Mouse (Mus musculus): Measurements from ENCODE around the gene Cpne8. TPM values are rescaled to one million over a fixed set of nuclear protein-coding genes. Genes with fewer than 3 reads are reported as not detected.

Gene Cpne8
- 10 to 100 TPM; 34.8 to 36.2 TPM for total RNA-seq (2021)
- long read RNA-seq, experiment 1, transcript Cpne8-202 (20 exons, 3,366 nt): major isoform, 29 of 44 reads
- long read RNA-seq, experiment 1, partial matches to known transcripts: 1 of 44 reads
- long read RNA-seq, experiment 1, other reads (novel, unspliced or antisense): 8 of 44 reads
- long read RNA-seq, experiment 2, transcript Cpne8-202 (20 exons, 3,366 nt): major isoform, 24 of 31 reads
- long read RNA-seq, experiment 2, partial matches to known transcripts: 3 of 31 reads
- long read RNA-seq, experiment 2, other reads (novel, unspliced or antisense): 0 of 31 reads

DNA sequence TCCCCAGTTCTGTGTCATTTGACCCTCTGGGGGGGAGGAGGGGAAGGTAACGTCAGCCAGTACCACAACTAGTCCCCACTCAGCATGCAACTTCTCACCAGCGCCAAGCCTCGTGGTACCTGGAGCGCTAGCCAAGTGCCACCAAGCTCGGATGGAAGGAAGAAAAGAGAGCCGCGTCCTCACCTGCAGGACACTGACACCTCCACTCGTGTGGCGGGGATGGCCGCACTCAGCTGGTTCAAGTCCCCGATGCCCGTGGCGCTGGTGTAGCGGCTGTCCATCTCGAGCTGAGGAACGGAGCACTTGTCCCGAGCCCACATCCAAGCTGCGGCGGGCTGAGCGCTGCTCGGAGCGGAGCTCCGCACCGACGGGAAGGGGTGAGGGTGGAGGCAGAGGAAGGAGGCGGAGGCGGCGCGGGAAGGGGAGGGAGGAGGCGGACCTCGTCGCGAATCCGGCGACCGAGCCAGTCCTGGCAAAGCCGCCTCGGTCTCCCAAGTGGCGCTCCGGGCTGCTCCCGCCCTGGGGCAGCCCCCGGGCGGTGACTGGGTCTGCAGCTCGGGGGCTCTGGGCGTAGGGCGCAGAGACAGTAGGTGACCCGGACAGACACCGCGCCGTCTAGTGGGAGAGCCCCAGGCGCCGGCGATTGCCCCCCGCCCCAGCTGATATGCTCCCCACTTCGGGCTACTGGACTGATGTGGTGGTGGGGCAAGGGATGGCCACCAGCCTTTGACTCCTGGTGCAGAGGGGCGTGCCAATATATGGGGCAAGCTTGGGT is at the start of gene Cpne8:
Gene Cpne8, minus strand, starts transcription at position 448 of the 775 bp plus-strand sequence.
- DNase-seq (ENCODE audit: low spot score in 2 of 2): peak; percentile 33 to 62
- intact Hi-C loops (cut with DNase I): loop anchor here (5.0 kb wide), 1 partner anchor 427 kb away; no protein-coding TSS in a partner anchor

DNA sequence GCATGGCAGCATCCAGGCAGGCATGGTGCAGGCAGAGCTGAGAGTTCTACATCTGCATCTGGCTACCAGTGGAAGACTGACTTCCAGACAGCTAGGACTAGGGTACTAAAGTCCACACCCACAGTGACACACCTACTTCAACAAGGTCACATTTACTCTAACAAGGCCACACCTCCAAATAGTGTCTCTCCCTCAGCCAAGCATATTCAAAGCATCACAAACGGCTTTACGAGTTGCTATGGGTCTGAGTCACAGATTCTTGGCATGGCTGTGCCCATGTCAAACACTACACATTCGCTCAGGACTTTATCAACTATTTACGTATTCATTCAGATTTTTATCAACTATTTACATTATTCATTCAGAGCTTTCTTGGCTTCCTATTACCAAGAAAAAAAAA is 38.5 kb upstream of the Cpne8 start:
- no peak for DNase-seq (ENCODE audit: low spot score in 2 of 2)
- intact Hi-C loops (cut with DNase I): no loop called here

DNA sequence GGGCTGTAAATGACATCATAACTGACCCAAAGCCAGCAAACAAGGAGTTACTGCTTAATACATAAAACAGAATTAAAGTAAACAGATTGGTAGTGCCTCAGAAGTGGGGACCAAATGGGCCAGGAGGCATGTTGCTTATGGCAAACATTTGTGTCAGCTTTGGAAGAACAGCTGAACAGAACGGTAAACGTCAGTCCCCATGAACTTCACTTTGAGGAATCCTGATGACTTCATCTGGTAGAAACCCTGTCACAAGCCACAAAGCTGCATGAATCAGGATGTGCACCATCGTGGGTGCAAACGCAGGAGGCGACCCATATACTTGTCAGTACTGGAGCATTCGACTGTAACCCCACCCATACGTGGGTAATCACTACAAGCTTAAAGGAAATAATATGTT is 30.1 kb upstream of the Cpne8 start:
- intact Hi-C loops (cut with DNase I): no loop called here
- DNase-seq (ENCODE audit: low spot score in 2 of 2): no peak

DNA sequence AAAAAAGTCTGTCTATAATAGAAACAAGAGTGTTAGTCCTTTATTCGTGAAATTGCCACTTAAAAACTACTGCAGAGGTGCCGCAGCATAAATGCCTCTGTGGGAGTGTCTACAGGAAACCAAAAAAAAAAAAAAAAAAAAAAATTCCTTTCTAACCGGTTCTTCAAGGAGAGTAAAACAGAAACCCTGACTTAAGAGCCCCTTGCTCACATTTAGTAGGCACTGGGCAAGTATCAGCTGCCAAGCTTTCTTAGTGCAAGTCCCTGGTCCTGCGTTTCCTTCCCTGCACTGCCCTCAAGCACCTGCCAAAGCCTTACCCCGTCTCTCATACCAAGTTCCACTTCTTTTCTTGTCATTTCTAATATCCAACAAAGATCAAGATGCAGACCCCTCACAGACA is 25.1 kb upstream of the Cpne8 start:
- DNase-seq (ENCODE audit: low spot score in 2 of 2): no peak
- intact Hi-C loops (cut with DNase I): no loop called here

DNA sequence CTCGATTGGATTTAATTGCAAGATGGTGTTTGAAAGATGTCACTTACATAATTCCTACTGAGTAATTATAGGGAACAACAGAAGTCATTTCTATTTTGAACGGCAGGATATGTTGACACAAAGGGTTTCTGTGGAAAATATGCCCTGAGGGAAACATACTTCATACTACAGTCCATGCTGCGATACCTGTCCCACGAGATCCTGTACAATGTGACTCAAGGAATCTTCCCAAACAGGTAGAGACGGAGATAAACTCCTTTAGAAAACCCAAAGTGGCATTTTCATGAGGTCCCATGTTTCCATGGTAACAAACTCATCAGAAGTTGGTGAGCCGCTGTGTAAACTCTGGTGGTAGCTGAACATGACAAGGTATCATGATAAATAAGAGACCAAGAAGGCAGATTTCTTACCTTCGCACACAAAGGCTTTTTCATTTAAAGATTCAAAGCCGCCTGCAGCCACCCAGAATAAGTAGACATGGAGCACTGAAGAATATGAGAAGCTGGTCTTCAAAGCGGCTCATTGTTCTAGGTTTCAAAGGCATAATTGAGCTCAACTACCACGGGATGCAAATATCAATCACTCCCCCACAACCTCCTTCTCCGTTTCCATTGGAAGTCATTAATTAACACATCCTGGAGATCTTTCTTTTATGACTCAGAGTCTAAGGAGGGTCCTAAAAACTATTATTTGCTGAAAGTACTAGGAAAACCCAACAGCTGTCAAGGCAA is 24.4 kb upstream of the Cpne8 start:
- no peak for DNase-seq (ENCODE audit: low spot score in 2 of 2)
- intact Hi-C loops (cut with DNase I): no loop called here

DNA sequence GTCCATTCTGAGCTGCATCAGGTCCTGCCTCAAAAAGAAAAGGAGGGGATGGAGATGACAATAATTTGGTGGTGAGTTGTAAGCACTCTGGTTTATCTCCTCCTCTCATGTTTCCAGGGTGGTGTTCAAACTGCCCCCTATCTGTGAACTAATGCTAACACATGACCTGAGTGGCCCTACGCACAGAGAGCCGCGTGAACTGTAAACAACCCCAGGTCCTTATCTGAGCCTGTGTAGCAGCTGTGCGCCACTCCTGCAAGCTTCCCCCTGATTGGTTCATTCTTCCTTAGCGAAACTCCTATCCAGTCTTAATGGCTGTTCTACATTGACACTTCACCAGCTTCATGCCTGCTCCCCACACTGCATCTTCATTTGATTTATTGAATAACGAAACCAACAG is 7.5 kb upstream of the Cpne8 start:
- no peak for DNase-seq (ENCODE audit: low spot score in 2 of 2)
- intact Hi-C loops (cut with DNase I): no loop called here

DNA sequence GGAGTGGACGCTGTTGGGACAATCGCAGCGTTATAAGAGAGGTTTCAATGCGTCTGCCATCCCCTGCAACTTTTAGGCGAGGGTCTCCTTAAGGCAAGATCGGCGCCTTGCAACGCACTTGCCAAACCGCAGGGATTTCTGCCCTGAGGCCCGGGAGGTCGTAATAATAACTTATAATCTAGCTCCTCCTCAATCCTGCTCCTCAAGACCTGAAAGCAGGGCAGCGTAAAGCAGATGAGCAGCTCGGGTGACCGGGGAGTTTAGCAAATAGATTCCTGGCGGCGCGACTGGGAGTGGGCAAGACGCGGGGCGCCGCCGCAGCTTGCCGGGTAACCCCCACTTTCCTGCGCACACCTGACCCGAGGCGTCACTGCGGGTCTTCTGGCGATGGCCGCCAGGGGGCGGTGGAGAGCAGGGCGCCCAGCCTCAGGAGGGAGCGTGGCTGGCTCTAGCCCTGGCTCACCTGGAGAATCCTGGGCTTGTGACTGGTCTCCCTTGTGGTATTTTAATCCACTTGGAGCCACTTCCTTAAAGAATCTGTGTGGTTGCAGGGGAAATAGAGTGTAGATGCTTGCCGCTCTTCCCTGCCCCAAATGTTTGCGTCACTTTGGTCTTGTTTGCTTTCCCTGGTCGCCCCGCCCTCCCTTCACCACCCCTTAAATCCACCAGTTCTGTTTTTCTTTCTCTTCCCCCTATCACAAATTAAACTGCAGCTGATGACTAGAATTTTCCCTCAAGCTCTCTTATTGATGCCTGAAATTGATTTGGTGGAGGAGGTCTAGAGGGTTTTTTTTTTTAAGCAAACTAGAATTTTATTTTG is 738 bp upstream of the Cpne8 start:
- DNase-seq (ENCODE audit: low spot score in 2 of 2): peak; percentile 61 to 71

DNA sequence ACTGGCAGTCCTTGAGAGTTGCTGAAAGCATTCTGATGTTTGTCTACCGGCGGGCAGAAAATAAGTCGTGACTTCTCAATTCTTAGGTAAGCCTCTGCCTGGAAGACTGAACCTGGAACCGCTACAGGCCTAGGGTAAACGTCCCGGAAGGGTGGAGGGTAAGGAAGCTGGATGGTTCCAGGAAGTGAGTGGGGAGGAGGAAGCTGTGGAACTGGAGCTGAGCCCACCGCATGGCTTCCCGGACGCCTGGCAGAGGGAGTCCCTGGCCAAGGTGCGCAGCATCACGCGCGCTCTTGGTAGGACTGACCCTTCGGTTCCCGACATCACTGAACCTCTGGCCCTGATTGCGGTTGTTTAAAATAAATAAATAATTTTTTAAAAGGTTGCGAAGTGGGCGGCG is 744 bp downstream of the Cpne8 start:
- peak; percentile 6 to 12 for DNase-seq (ENCODE audit: low spot score in 2 of 2)
- intact Hi-C loops (cut with DNase I): loop anchor here (5.0 kb wide), 1 partner anchor 426 kb away; no protein-coding TSS in a partner anchor

More for the DNA sequence above, 738 bp upstream of the Cpne8 start:
- intact Hi-C loops (cut with DNase I): loop anchor here (2.0 to 5.0 kb wide), 3 partner anchors 161 to 428 kb away; no protein-coding TSS in a partner anchor

DNA sequence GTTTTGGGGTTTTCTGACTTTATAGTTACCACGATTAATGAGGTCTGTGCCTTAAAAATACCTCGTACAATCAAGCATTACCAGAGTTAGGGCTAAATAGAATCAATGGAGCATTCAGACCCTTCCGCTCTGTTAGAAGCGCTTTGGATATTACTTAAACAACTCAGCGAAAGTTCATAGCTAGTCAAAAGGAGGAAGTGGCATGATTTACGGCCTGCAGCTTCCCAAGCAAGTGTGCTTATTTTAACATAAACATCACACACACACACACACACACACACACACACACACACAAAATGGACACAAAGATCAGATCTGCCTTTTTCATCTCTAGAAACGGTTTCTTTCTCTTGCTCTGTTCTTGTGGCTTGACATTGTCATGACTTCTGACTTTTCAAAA is 9.7 kb downstream of the Cpne8 start:
- intact Hi-C loops (cut with DNase I): no loop called here
- no peak for DNase-seq (ENCODE audit: low spot score in 2 of 2)

DNA sequence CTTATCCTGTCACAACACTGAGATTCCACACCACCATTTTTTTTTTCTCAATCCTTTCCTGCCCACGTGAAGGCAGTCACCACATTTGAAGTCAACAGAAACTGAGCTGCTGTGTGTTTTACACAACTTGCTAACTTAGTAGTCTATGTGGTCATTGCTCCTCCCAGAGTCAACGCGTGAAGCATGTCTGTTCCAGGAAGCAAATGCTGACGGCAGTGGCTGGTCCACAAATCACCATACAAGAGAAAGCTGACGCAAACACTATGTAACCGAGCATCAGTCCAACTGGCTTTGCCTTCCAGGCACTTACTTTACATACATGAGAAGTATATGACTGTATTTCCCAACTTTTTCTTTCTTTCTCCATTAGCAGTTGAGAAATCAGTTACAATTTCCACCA is 12.3 kb downstream of the Cpne8 start:
- no peak for DNase-seq (ENCODE audit: low spot score in 2 of 2)

DNA sequence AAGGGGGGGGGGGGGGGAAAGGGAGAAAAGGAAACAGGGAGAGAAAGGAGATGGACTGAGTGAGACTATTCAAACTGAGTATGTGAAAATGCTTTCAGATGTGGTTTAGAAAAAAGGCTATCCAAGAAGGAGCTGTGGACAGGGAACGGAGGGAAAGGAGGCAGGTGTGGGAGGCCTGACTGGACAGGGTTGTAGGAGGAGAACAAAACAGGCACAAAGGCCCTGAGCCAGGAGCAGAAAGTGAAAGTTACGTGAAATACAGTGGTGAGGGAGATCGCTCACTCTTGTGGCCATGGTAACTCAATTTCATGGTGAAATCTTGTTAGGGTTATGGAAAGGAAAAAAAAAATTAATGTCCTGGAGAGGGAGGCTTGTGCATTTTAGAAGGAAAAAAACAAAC is 14.6 kb downstream of the Cpne8 start:
- intact Hi-C loops (cut with DNase I): no loop called here

More for the DNA sequence above, 12.3 kb downstream of the Cpne8 start:
- intact Hi-C loops (cut with DNase I): no loop called here

DNA sequence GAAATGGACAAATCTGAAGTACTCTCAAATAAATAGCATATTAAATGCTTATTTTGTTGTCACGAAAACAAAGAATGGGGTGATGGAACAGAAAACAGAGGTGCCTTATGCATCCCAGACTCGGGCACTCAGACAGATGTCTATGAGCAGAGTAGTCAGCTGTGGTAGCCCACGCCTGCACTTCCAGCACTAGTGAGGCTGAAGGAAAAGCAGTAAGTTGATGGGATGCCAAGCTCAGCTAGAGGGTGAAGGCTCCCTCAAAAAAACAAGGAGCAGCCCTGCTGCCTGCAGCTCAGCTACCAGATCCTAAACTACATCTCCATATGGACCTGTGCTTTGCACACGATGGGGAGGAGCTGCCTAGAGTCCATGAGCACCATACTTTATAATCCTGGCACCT is 15.6 kb downstream of the Cpne8 start:
- intact Hi-C loops (cut with DNase I): no loop called here
- no peak for DNase-seq (ENCODE audit: low spot score in 2 of 2)

More for the DNA sequence above, 14.6 kb downstream of the Cpne8 start:
- no peak for DNase-seq (ENCODE audit: low spot score in 2 of 2)

DNA sequence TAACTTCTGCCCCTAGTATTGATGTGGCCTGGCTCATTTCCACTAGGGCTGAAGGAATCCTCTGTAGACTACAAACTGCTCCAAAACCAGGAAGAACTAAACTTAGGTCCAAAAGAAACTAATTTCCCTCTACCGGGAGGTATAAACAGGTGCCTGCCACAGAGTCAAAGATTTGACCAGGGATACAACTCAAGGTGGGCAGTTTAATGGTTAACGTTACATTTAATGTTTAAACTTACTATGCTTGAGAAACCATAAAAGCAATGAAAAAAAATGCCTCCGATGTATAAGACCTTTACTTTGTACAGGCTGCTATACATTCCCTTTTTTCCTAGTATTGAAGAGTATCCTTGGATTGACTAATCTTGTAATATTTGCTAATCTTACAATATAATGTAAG is 18.5 kb downstream of the Cpne8 start:
- no peak for DNase-seq (ENCODE audit: low spot score in 2 of 2)
- intact Hi-C loops (cut with DNase I): no loop called here

DNA sequence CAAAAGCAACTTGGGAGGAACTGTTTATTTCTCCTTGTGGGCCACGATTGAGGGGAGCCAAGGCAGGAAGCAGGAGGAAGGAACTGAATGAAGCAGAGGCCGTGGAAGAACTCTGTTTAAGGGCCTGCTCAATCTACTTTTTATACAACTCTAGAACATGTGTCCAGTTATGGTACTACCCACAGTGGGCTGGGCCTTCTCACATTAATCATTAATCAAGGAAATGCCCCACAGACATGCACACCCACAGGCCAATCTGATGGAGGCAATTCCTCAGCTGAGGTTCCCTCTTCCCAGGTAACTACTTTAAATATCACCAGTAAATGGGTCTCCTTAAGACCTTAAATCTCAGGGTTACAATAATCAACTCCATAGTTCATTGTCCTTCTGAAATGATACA is 21.2 kb downstream of the Cpne8 start:
- intact Hi-C loops (cut with DNase I): no loop called here
- DNase-seq (ENCODE audit: low spot score in 2 of 2): no peak

DNA sequence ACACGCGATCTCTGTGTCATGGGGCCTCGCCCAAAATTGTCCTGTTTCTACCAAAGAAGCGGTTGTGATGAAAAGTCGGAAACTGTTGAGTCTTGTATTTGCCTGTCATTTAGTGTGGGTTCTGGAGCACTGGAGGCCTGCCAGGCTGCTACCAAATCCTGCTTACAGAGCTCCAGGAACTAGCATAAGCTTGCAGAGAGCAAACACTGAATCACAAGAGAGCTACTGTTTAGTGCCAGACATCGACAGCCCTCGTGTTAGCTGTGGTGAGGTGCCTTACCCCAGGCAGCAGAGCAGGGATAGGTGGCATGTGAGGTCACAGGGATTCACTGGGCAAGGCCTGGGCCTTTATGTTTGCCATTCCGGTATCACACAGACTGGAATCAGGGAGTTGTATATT is 22.7 kb downstream of the Cpne8 start:
- intact Hi-C loops (cut with DNase I): no loop called here
- peak; percentile 40 to 44 for DNase-seq (ENCODE audit: low spot score in 2 of 2)

DNA sequence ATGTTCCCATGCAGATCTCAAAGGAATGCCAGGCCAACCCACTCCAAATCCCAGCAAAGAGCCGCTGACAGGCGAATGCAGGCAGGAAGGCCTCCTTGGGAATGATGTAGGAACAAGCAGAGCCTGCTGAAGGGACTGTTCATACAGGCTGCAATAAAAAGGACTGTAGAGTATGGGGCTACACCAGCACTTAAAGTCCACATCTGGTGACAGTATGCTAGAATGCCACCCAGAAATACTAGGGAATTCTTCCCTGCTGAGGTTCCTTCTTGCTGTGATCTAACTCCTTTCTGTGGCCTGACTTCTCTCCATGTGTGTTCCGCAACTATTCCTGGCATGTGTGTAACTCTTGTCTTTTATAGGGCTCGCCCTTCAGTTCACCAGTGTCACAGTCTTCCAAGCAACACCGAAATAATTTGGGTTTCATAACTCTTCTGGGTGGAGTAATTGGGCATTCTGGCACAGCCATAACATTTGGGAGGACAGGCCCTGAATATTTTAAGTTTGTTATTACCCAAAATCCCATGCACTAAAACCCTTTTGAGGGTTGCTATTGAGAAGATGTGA is 32.1 kb downstream of the Cpne8 start:
- intact Hi-C loops (cut with DNase I): no loop called here

DNA sequence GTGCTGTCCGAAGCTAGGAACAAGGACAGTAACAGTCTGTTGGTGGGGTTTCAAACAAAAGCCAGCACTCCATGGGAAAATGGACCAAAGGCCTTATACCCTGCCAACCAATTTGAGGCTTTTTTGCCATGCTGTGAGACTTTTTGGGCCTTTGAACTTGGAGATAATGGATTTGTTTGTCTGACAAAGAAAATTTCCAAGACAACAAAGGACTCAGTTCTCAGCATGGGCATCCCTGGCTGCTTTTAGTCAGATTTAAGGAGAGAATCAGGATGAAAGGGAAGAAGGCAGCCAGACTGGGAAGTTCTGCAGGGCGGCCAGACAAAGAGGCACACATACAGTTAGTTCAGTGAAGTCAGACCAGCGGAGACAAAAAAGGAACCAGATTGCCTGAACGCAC is 32.9 kb downstream of the Cpne8 start:
- no peak for DNase-seq (ENCODE audit: low spot score in 2 of 2)
- intact Hi-C loops (cut with DNase I): no loop called here

More for the DNA sequence above, 32.1 kb downstream of the Cpne8 start:
- no peak for DNase-seq (ENCODE audit: low spot score in 2 of 2)

DNA sequence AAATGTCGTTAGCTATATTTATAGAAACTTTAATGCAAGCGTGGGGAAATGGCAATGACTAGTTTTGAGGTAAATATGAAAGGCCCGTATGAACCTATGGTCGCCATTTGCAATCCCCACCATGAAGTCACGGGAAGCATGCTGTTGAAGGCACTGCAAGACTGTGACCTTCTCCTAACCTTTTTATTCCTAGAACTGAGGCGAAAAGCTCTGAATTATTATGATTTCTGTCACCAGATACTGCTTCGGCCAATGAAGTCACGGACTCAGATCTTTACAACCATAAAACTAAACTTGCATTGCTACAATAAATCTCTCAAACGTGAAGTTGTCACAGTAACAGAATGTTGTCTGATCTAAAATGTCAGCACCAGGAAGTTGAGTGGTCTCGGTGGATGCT is 33.4 kb downstream of the Cpne8 start:
- intact Hi-C loops (cut with DNase I): no loop called here

DNA sequence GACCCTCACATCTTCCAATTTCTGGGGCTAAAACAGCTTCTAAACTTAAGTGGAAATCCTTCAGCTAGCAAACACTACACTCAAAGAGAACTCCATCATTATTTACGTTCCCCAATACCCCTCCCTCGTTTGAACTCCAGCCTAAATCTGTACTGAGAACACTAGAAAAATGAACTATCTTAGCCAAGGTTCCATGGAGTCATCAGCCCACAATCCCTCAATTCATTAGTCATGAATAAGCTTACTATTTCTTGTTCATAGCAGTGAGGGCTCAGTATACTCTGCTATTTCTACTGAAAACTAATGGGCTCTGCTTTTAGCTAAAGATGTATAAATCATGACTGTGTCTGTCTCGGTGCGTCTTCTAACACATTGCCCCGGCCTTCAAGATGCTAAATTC is 55.0 kb downstream of the Cpne8 start:
- no peak for DNase-seq (ENCODE audit: low spot score in 2 of 2)

More for the DNA sequence above, 33.4 kb downstream of the Cpne8 start:
- DNase-seq (ENCODE audit: low spot score in 2 of 2): no peak

More for the DNA sequence above, 55.0 kb downstream of the Cpne8 start:
- intact Hi-C loops (cut with DNase I): no loop called here
